Mouse (Mus musculus): ENCODE measurements around the gene Nhs.
A peak's percentile ranks its signal among the peaks of the same experiment; 100 is the strongest.
"Not testable (repeated sequence)": the region's sequence is repeated elsewhere in the genome, so short reads cannot be mapped to it uniquely, and the experiment has no call there.

Gene Nhs

GRCm38 (mm10) chrX:161943098-161943680 is 216.3 kb downstream of the Nhs start:
- DNase-seq (ENCODE audit: low spot score in 2 of 2): no peak

DNA sequence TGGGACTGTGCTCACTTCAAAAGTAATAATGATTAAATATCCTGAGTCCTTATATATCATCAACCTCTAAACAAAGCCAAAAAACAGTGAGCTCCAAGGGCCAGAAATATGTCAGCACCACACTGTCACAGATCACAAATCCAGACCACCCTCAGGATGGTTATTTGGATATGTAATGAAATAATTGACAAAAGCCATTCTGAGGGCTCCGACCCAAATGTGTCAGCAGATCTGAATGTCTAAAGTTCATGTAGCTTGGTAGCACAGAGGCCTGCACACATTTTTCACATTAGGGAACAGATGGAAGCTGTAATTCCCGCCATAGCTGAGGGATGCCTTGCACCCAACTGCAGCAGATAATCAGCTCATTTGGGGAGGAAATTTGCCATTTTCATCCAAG is 218.8 kb downstream of the Nhs start:
- no peak for DNase-seq (ENCODE audit: low spot score in 2 of 2)

GRCm38 (mm10) chrX:161926683-161927053 is 232.9 kb downstream of the Nhs start:
- DNase-seq (ENCODE audit: low spot score in 2 of 2): no peak

- DNase-seq (ENCODE audit: low spot score in 2 of 2): no peak
Measured at GRCm38 (mm10) chrX:161925973-161926682, 233.4 kb downstream of the Nhs start.

GRCm38 (mm10) chrX:161922655-161923054 is 236.9 kb downstream of the Nhs start:
- no peak for DNase-seq (ENCODE audit: low spot score in 2 of 2)

DNA sequence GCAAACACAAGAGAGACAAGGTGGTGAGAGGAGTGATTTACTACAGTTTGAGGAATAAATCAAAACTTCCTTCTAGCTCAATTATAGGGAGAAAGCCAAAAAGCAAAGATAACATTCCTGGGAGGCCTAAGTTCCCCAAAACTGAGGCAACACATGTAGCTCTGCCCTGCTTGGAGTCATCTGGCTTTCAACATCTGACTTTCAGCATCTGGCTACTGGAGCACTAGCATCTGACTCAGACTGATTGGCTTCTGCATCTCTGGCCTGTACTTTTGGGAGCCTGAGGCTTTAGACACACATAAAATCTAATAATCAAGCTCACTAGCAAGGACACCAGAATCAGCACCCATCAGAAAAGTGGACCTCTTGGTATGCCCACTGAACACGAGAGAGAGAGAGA is 237.9 kb downstream of the Nhs start:
- DNase-seq (ENCODE audit: low spot score in 2 of 2): no peak

DNA sequence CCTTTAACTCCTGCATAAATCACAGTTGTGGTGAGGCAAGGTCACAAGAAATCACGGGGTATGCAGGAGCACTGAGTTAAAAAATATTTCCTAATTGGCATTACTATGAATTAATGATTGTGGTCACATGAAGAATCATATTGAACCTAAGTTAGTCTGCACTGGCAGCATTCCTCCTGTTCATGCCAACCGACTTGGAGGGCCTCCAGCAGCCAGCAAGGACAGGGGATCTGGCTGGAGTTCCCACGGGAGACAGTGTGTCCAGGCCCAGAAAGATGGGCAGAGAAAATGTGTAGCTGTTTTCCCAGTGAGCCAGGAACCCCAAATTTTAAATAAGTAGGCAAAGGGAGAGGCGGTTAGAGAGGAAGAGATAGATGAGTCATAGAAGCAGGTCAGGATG is 249.6 kb downstream of the Nhs start:
- DNase-seq (ENCODE audit: low spot score in 2 of 2): no peak

GRCm38 (mm10) chrX:161908652-161909403 is 250.7 kb downstream of the Nhs start:
- DNase-seq (ENCODE audit: low spot score in 2 of 2): no peak

GRCm38 (mm10) chrX:161907595-161908592 is 251.6 kb downstream of the Nhs start:
- DNase-seq (ENCODE audit: low spot score in 2 of 2): peak in 1 of 2 experiments; percentile 60

GRCm38 (mm10) chrX:161894442-161894841 is 265.1 kb downstream of the Nhs start:
- no peak for DNase-seq (ENCODE audit: low spot score in 2 of 2)

GRCm38 (mm10) chrX:161883661-161884060 is 275.9 kb downstream of the Nhs start:
- no peak for DNase-seq (ENCODE audit: low spot score in 2 of 2)

DNA sequence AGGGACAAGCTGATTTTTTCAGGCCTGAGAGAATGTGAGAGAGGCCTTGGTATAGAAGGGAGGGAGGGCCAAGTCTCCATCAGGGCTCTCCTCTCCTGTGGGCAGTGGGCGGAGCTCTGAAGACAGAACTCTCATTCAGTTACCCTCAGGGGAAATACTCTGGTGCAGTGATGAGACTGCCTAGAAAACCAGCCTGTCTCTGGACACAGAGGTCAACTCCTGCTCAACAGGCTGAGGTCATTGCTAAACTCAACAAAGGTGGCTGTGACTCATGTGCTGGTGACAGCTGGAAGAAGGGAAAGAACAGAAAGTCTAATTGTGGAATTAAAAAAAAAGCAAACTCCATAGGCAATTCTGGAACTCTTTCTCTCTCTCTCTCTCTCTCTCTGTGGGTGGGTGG is 282.4 kb downstream of the Nhs start:
- no peak for DNase-seq (ENCODE audit: low spot score in 2 of 2)

- DNase-seq (ENCODE audit: low spot score in 2 of 2): no peak
Measured at GRCm38 (mm10) chrX:161873511-161873910, 286.0 kb downstream of the Nhs start.

DNA sequence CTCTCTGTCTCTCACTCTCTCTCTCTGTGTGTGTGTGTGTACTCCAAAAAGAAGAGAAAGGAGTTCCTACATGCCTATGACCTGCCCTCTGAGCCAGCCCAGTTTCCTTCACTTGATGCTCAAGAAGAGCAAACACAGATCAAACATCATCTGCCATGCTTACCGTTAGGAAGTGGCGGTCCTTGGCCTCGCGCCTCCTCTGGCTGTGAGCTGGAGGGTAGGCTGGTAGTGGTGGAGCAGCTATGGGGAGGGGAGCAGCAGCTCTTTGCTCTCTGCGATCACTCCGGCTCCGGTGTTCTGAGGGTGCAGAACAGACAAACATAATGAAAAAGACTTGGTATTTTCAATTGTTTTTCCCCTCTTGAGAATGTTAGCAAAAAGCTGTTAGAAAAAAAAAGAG is 288.2 kb downstream of the Nhs start:
- DNase-seq (ENCODE audit: low spot score in 2 of 2): no peak

DNA sequence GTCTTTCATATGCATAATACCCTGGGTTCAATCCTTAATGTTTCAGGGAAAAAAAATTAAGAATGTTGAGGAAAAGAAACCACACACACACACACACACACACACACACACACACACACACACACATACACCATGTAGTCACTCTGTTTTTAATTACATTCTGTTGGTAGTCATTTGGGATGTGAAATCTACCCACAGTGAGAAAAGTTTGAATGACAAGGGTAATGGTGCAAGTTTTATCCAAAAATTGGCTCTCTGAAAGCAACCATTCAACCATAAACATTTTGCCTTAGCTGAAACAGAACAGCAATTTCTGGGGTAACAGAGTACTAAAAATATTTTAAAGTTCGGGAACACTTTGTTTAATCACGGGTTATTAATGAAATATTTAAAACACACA is 303.9 kb downstream of the Nhs start:
- DNase-seq (ENCODE audit: low spot score in 2 of 2): no peak

DNA sequence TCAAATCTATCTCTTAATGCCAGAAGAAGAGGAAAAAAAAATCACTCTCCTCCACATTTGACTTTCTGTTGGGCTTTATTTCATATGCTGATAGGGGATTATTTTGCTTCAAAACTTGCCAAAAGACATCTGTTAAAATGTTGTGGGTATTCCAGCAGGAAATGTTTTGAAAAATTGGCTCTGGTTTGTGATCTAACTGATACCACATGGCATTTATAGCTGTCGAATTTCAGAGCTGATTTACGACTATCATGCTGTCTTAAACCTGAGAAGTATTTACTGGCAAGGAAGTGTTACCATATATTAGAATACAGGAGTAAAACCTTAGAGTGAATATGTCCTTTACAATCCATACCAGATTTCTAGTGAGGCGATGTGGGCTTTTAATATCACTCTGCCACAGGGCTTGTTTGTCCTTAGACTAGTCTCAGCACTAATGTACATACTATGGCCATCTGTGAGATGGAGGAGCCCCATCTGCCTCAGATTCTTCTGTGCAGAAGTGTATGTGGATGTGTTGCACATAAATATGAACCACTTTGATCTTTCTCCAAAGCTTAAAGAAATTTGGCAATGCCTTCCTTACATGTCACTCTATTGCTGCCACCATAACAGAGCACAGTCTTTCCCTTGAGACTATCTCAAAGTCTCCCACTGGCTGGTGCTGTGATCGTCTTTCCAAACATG is 305.8 kb downstream of the Nhs start:
- no peak for DNase-seq (ENCODE audit: low spot score in 2 of 2)

DNA sequence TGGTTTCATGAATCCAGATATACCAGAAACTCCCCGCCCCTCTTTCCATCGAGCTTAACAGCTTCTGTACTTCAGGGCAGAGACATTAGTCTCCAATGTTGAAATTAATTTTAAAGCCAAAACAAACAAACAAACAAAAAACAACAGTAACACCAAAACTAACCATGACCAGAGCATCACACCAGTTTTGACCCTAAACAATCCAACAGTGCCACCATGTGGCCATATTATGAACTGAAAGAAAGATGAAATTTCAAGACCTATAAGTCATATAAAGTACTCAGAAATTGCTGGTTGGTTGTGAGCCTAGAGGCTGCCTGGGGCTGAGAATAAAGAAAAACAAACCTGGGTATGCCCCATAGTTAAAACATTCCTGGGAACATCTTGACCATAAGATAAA is 333.3 kb downstream of the Nhs start:
- not testable (repeated sequence) for DNase-seq (ENCODE audit: low spot score in 2 of 2)

- DNase-seq (ENCODE audit: low spot score in 2 of 2): no peak
Measured at GRCm38 (mm10) chrX:161790182-161790581, 369.3 kb downstream of the Nhs start.
